Comparison of ENCODE assay signal across 12 mouse cellular contexts in the genomic region with DNA sequence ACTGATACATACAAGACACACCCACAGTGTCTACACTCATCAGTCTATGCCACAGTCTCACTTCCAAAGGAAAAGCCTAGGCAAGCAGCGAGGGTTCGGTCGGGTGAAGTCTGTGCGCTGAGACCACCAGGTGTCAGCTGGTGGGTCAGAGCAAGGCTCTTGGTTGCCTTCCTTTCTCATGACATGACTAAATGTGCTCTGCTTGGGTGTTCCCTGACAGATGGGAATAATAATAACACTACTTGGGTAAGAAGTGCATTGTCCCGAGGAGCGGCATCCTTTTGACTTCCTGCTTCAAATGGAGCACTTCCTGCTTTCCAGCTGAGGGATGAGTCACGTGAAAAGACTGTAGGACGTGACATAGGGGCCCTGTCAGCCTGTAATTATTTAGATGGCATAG.
A peak's percentile ranks its signal among the peaks of the same experiment; 100 is the strongest.
DNase-seq lines count a peak whose midpoint lies in the region; ATAC-seq and TF ChIP-seq lines count a peak whose summit lies in the region.
"Had no signal": no experiment of that assay in that cellular context is flagged by ENCODE, and none has a peak within 500 bp of the region (broad histone marks: within the 10 kb centered on the region; RNA-seq: fewer than 3 reads in every experiment).

No protein-coding gene starts in this region.

- no peak overlapping the region for H3K27ac ChIP-seq in intestine, postnatal 0 days (ENCODE audit: low read depth, low read length)
- H3K27ac ChIP-seq in intestine, embryonic 16.5 days (ENCODE audit: low read length): no peak overlapping the region
- no peak overlapping the region for H3K27ac ChIP-seq in kidney, postnatal 0 days
- H3K27ac ChIP-seq: embryonic facial prominence, embryonic 12.5 days; forebrain, embryonic 13.5 days; hindbrain, embryonic 14.5 days; liver, embryonic 14.5 days had no signal

- no peak overlapping the region for H3K9ac ChIP-seq in intestine, postnatal 0 days (ENCODE audit: low read depth, low read length)
- H3K9ac ChIP-seq in intestine, embryonic 16.5 days (ENCODE audit: low read depth, low read length): no peak overlapping the region
- H3K9ac ChIP-seq in kidney, postnatal 0 days (ENCODE audit: low read depth, low read length): no peak overlapping the region
- H3K9ac ChIP-seq: embryonic facial prominence, embryonic 12.5 days; forebrain, embryonic 13.5 days; hindbrain, embryonic 14.5 days; liver, embryonic 14.5 days had no signal

- no peak overlapping the region for H3K4me3 ChIP-seq in intestine, postnatal 0 days (ENCODE audit: low read depth, low read length)
- no peak overlapping the region for H3K4me3 ChIP-seq in intestine, embryonic 16.5 days (ENCODE audit: low read length)
- H3K4me3 ChIP-seq in kidney, postnatal 0 days (replicated peaks; ENCODE audit: low read depth, low read length): no peak overlapping the region
- H3K4me3 ChIP-seq: embryonic facial prominence, embryonic 12.5 days; forebrain, embryonic 13.5 days had no signal

- peak; percentile 53 to 77 for DNase-seq in heart, adult 9 months (ENCODE audit: low spot score in 2 of 2)
- DNase-seq in kidney, postnatal 0 days (ENCODE audit: low spot score): peak; percentile 61
- peak; percentile 80 for DNase-seq in lung, postnatal 36 days
- no peak for DNase-seq in left cerebral cortex, postnatal 25 days (ENCODE audit: low spot score in 2 of 2)
- no peak for DNase-seq in cerebellum, adult 11 months
- DNase-seq: layer of hippocampus, postnatal 36 days had no signal

- no peak overlapping the region for H3K4me2 ChIP-seq in intestine, postnatal 0 days (replicated peaks; ENCODE audit: low read depth)
- no peak overlapping the region for H3K4me2 ChIP-seq in intestine, embryonic 16.5 days (ENCODE audit: low read depth, low read length)
- no peak overlapping the region for H3K4me2 ChIP-seq in kidney, postnatal 0 days (ENCODE audit: low read length)
- H3K4me2 ChIP-seq: embryonic facial prominence, embryonic 12.5 days; forebrain, embryonic 13.5 days; hindbrain, embryonic 14.5 days had no signal

- TF ChIP-seq CTCF in intestine, postnatal 0 days (IDR thresholded peaks at IDR 0.05; ENCODE audit: low read depth): peak; percentile 9; the same call in 1 of the 2 replicates
- no peak for TF ChIP-seq CTCF in kidney, postnatal 0 days (IDR thresholded peaks at IDR 0.05; ENCODE audit: low read depth)

- no peaks in the 10 kb centered on the region for H3K36me3 ChIP-seq in intestine, postnatal 0 days (ENCODE audit: control insufficient read depth, insufficient read depth)
- H3K36me3 ChIP-seq in intestine, embryonic 16.5 days (ENCODE audit: control insufficient read depth, insufficient read depth, low read length): no peaks in the 10 kb centered on the region
- no peaks in the 10 kb centered on the region for H3K36me3 ChIP-seq in kidney, postnatal 0 days (ENCODE audit: insufficient read depth, low read length)
- H3K36me3 ChIP-seq: embryonic facial prominence, embryonic 12.5 days had no signal

- no peaks in the 10 kb centered on the region for H3K4me1 ChIP-seq in intestine, postnatal 0 days (replicated peaks; ENCODE audit: control insufficient read depth, insufficient read depth, low read length)
- no peaks in the 10 kb centered on the region for H3K4me1 ChIP-seq in intestine, embryonic 16.5 days (ENCODE audit: control insufficient read depth, insufficient read depth, low read length)
- no peaks in the 10 kb centered on the region for H3K4me1 ChIP-seq in kidney, postnatal 0 days (replicated peaks; ENCODE audit: insufficient read depth, low read length)
- H3K4me1 ChIP-seq: forebrain, embryonic 13.5 days had no signal

- ATAC-seq in intestine, postnatal 0 days: no peak
- ATAC-seq in intestine, embryonic 16.5 days: no peak
- ATAC-seq in kidney, postnatal 0 days (replicated peaks; ENCODE audit: low FRiP score, low read depth): no peak
- ATAC-seq: forebrain, embryonic 13.5 days had no signal

- WGBS in intestine, postnatal 0 days: 55% methylated on average over 8 of the region's 8 CpGs
- WGBS in intestine, embryonic 16.5 days: 54% methylated on average over 8 of the region's 8 CpGs
- WGBS in kidney, postnatal 0 days: 58% methylated on average over 8 of the region's 8 CpGs

- no peaks in the 10 kb centered on the region for H3K27me3 ChIP-seq in intestine, postnatal 0 days (replicated peaks; ENCODE audit: control insufficient read depth, insufficient read depth, low read length)
- H3K27me3 ChIP-seq in intestine, embryonic 16.5 days (replicated peaks; ENCODE audit: control insufficient read depth, insufficient read depth, low read length): no peaks in the 10 kb centered on the region
- no peaks in the 10 kb centered on the region for H3K27me3 ChIP-seq in kidney, postnatal 0 days (ENCODE audit: insufficient read depth, low read length)
- H3K27me3 ChIP-seq: embryonic facial prominence, embryonic 12.5 days; forebrain, embryonic 13.5 days had no signal

- intact Hi-C loops in left cerebral cortex, postnatal 25 days (cut with DNase I): no loop called here

- H3K9me3 ChIP-seq in intestine, postnatal 0 days (ENCODE audit: control insufficient read depth): no peaks in the 10 kb centered on the region
- no peaks in the 10 kb centered on the region for H3K9me3 ChIP-seq in intestine, embryonic 16.5 days (ENCODE audit: control insufficient read depth, low read length)
- no peaks in the 10 kb centered on the region for H3K9me3 ChIP-seq in kidney, postnatal 0 days (replicated peaks; ENCODE audit: low read length)
- H3K9me3 ChIP-seq: embryonic facial prominence, embryonic 12.5 days; forebrain, embryonic 13.5 days had no signal

Comparison
In these comparisons a context has a peak if more than half of its experiments do, and no peak if none do; other contexts are left out.
1. DNase-seq: peak in heart, adult 9 months (2 of 2), kidney, postnatal 0 days (single experiment) and lung, postnatal 36 days (single experiment); none in left cerebral cortex, postnatal 25 days (0 of 2) and cerebellum, adult 11 months (single experiment).